Mouse (Mus musculus): ENCODE measurements around the gene Trmt1.

DNA sequence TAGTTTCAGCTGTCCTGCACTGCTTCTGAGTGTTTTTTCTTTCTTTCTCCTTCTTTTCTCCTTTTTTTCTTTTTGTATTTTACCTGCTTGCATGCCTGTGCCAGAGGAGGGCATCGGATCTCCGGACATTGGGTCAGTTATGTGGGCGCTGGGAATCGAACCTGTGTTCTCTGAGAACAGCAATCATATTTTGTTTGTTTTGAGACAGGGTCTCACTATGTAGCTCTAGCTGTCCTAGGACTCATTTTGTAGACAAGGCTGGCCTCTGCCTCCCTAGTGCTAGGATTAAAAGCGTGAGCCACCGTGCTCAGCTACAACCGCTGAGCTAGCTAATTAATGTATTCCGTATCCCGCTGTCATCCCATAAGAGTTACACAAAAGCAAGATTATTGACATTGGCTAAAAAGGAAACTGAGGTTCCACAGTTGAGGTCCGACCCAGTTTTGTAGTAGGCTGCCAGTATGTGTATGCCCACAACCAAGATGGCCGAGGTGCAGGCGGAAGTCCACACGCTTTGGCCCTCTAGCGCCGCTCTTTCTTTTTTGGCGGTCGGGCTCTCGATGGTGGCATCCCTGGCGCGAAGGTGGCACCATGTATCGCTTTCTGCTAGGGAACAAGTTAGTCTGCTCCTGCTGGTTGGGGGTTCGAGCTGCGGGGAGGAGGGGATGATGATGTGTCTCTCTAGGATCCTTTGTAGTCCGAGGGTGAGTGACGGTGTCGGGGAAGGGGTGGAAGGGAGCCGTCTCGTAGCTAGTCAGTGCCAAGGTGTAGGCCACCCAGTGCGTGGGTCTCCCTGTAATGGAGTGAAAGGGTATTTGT, 21.3 kb upstream of the Trmt1 start:
- TF ChIP-seq ZKSCAN1 (IDR thresholded peaks at IDR 0.05; ENCODE audit: borderline replicate concordance, low read depth, low read length), result no peak
- peak in 1 of 2 experiments; percentile 57; a peak in 2 of 4 replicates for TF ChIP-seq CTCF (conservative IDR thresholded peaks at IDR 0.05 in 1 of 2, IDR thresholded peaks at IDR 0.05 in 1 of 2; ENCODE audit: low read depth in 2 of 2, low read length in 2 of 2)
- peak; percentile 76 for TF ChIP-seq POLR2A (IDR thresholded peaks at IDR 0.05; ENCODE audit: low read depth, low read length)
- TF ChIP-seq ELF1 (IDR thresholded peaks at IDR 0.05; ENCODE audit: low read depth, low read length), result peak; percentile 88
- no peak for TF ChIP-seq USF1 (IDR thresholded peaks at IDR 0.05; ENCODE audit: low read depth, low read length)
